In the genomic region with DNA sequence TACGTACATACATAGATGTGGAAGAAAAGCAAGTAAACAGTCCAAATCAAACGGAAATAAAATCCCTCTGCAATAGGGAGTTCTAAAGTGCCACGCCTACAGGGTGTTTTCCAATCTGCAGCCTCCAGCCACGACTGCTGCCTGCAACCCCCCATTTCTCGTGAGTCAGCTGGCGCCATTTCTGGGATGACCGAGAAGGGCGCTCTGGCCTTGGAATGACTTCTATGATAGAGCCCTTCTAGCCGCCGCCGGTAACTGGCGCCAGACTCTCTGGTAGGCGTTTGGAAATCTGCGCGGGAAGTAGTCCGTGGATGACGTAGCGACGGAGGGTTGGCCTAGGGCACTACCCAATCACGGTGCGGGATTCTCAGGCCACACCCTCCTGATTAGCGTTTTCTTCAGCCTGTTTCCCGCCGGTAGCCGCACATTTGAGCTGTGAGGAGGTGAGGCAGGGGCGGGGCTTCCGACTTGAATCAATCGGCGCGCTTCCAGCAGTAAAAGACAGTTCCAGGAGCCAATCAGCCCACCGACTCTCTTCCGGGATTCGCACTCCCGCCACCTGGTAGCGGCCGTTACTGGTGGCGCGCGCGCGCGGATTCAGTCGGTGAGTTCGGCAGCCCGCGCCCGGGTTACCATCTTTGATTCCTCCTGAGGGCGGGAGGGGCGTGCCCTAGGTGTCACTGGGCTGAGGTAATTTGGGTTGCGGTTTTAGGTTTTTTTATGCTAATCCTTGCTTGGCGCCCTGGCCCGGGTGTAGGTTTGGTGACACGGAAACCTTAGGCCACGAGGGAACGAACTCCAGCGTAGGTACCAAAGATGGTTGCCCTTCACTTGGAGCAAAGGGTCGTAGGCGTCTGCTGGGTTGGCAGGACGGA, we compare ENCODE assay signal across 7 mouse cellular contexts. TPM values are rescaled to one million over a fixed set of nuclear protein-coding genes. Genes with fewer than 3 reads are reported as not detected.
DNase-seq lines count a peak whose midpoint lies in the region; ATAC-seq lines count a peak whose summit lies in the region.

A gene (plus strand): TSS at position 440 of the 875 bp plus-strand sequence.

- no peaks in the 10 kb centered on the region for H3K9me3 ChIP-seq in intestine, embryonic 16.5 days (ENCODE audit: control insufficient read depth, low read length)
- no peaks in the 10 kb centered on the region for H3K9me3 ChIP-seq in midbrain, embryonic 11.5 days (ENCODE audit: control insufficient read depth, low read length)

- intact Hi-C loops in left cerebral cortex, postnatal 36 days (cut with DNase I), result no loop called here

- H3K27me3 ChIP-seq in intestine, embryonic 16.5 days (replicated peaks; ENCODE audit: control insufficient read depth, insufficient read depth, low read length), result no peaks in the 10 kb centered on the region
- no peaks in the 10 kb centered on the region for H3K27me3 ChIP-seq in midbrain, embryonic 11.5 days (ENCODE audit: control insufficient read depth, insufficient read depth, low read length)

- under 1% methylated on average over 59 of the region's 59 CpGs for WGBS in intestine, embryonic 16.5 days
- under 1% methylated on average over 59 of the region's 59 CpGs for WGBS in midbrain, embryonic 11.5 days

- peaks cover 3% of the 10 kb centered on the region for H3K4me1 ChIP-seq in intestine, embryonic 16.5 days (ENCODE audit: control insufficient read depth, insufficient read depth, low read length)
- H3K4me1 ChIP-seq in midbrain, embryonic 11.5 days (ENCODE audit: control insufficient read depth, insufficient read depth, low read length), result peaks cover 8% of the 10 kb centered on the region

- H3K4me3 ChIP-seq in intestine, embryonic 16.5 days (ENCODE audit: low read length), result peak within 1 kb of the TSS; percentile 68
- H3K4me3 ChIP-seq in midbrain, embryonic 11.5 days (ENCODE audit: low read depth, low read length), result peak within 1 kb of the TSS; percentile 62

- peaks cover 7% of the 10 kb centered on the region; the same call in 1 of the 2 replicates for H3K36me3 ChIP-seq in intestine, embryonic 16.5 days (ENCODE audit: control insufficient read depth, insufficient read depth, low read length)
- peaks cover 8% of the 10 kb centered on the region; the same call in 1 of the 2 replicates for H3K36me3 ChIP-seq in midbrain, embryonic 11.5 days (ENCODE audit: control insufficient read depth, insufficient read depth, low read length)

- ATAC-seq in intestine, embryonic 16.5 days, result peak; percentile 90
- peak; percentile 90 for ATAC-seq in midbrain, embryonic 11.5 days (ENCODE audit: low FRiP score)

- peak; percentile 100 for DNase-seq in adrenal gland, adult 8-10 months
- peak; percentile 99 for DNase-seq in embryo, embryonic 9.5 days (ENCODE audit: extremely low spot score)
- DNase-seq in gastrocnemius, postnatal 4 days (ENCODE audit: low spot score in 2 of 2), result peak; percentile 92 to 99
- peak; percentile 99 for DNase-seq in left cerebral cortex, postnatal 36 days (ENCODE audit: low spot score in 2 of 2)
- peak; percentile 100 for DNase-seq in midbrain, embryonic 11.5 days (ENCODE audit: low spot score, missing footprints)
- DNase-seq in skeletal muscle tissue, adult 2 months (ENCODE audit: low read depth, low spot score), result peak; percentile 99

- H3K9ac ChIP-seq in intestine, embryonic 16.5 days (ENCODE audit: low read depth, low read length), result peak within 1 kb of the TSS; percentile 74
- peak within 1 kb of the TSS; percentile 78 for H3K9ac ChIP-seq in midbrain, embryonic 11.5 days (ENCODE audit: low read length)

- peak within 1 kb of the TSS; percentile 69 for H3K4me2 ChIP-seq in intestine, embryonic 16.5 days (ENCODE audit: low read depth, low read length)
- H3K4me2 ChIP-seq in midbrain, embryonic 11.5 days, result peak within 1 kb of the TSS; percentile 63

- peak within 1 kb of the TSS; percentile 87 for H3K27ac ChIP-seq in intestine, embryonic 16.5 days (ENCODE audit: low read length)
- H3K27ac ChIP-seq in midbrain, embryonic 11.5 days (ENCODE audit: low read depth, low read length), result peak within 1 kb of the TSS; percentile 40; the same call in 1 of the 2 replicates

RNA-seq across cellular contexts. Expression of the gene that starts here (rescaled TPM):
- 10 to 100 TPM; 20.9 to 28.2 (median 24.1) TPM for total RNA-seq in adrenal gland, adult 8-10 months (2022)
- total RNA-seq in gastrocnemius, postnatal 4 days (2021), result 10 to 100 TPM; 22.9 to 25.2 TPM
- polyA plus RNA-seq in intestine, embryonic 16.5 days (2015; fragmentation: Nextera tagmentation; extraction: Ambion mirVana), result 10.0 and 11.8 TPM in 2 replicates
- 10 to 100 TPM; 16.5 to 16.9 TPM for total RNA-seq in left cerebral cortex, postnatal 36 days (2021)
- 19.4 and 21.5 TPM in 2 replicates for polyA plus RNA-seq in midbrain, embryonic 11.5 days (2014; fragmentation: Nextera tagmentation; extraction: Ambion mirVana)

Comparison
In these comparisons a context has a peak if more than half of its experiments do, and no peak if none do; other contexts are left out.
1. Peak in every context shown above with its lines: DNase-seq, ATAC-seq, H3K4me3 ChIP-seq and H3K27ac ChIP-seq.